Mouse (Mus musculus): ENCODE results near the gene Nexn. TPM values are rescaled to one million over a fixed set of nuclear protein-coding genes. Genes with fewer than 3 reads are reported as not detected.

Gene Nexn
- total and polyA plus RNA-seq, 2 experiments: 0.28 TPM; not detected in 1

DNA sequence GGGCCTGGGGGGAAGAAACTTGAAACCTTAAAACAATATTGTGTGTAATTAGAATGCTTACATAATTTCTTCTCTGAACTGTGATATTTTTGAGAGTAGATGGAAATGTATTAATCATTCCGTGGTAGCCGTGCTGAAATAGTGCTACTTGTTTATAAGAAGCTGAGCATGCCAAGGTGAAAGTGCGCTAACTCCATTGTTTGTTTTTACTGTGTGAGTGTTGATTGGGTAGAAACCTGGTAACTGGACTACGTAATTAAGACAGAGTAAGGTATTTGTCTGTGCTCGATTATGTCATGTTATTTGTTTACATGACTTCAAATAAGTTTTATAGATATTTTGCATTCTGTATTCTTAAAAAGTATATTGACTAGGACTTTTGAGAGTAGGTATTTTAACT is 36.9 kb downstream of the Nexn start:
- H3K36me3 ChIP-seq (ENCODE audit: control insufficient read depth, insufficient read depth, low read length): peaks cover 58% of the 10 kb centered on the region
- H3K27me3 ChIP-seq (ENCODE audit: control insufficient read depth, insufficient read depth, low read length): no peaks in the 10 kb centered on the region
- DNase-seq (ENCODE audit: extremely low read depth, low read depth, low spot score): peak; percentile 84
- H3K79me2 ChIP-seq (ENCODE audit: control insufficient read depth, insufficient read depth, low read length): no peaks in the 10 kb centered on the region; the same call in 1 of the 2 replicates
- no peak overlapping the region for H3K4me3 ChIP-seq (ENCODE audit: insufficient read depth, low read depth, low read length)
- 32% methylated on average over 5 of the region's 5 CpGs for WGBS
- H3K9ac ChIP-seq (ENCODE audit: low read depth, low read length): no peak overlapping the region
- TF ChIP-seq CTCF (IDR thresholded peaks at IDR 0.05; ENCODE audit: low read depth, low read length) (no peak), POLR2A (IDR thresholded peaks at IDR 0.05; ENCODE audit: extremely low read depth, insufficient read depth, low read length) (no peak)
- peaks cover 10% of the 10 kb centered on the region; the same call in 1 of the 2 replicates for H3K4me1 ChIP-seq (ENCODE audit: control insufficient read depth, insufficient read depth, low read length)
- H3K27ac ChIP-seq (replicated peaks; ENCODE audit: insufficient read depth, low read depth, low read length): peak overlapping the region; percentile 84

GRCm38 (mm10) chr3:152228843-152229242 is 37.3 kb downstream of the Nexn start:
- Histone ChIP-seq H3K36me3 (ENCODE audit: control insufficient read depth, insufficient read depth, low read length) (peaks cover 60% of the 10 kb centered on the region), H3K79me2 (ENCODE audit: control insufficient read depth, insufficient read depth, low read length) (no peaks in the 10 kb centered on the region; the same call in 1 of the 2 replicates), H3K9ac (ENCODE audit: low read depth, low read length) (no peak overlapping the region), H3K4me1 (ENCODE audit: control insufficient read depth, insufficient read depth, low read length) (peaks cover 10% of the 10 kb centered on the region; the same call in 1 of the 2 replicates), H3K27ac (replicated peaks; ENCODE audit: insufficient read depth, low read depth, low read length) (peak overlapping the region; percentile 84), H3K4me3 (ENCODE audit: insufficient read depth, low read depth, low read length) (no peak overlapping the region), H3K27me3 (ENCODE audit: control insufficient read depth, insufficient read depth, low read length) (no peaks in the 10 kb centered on the region)
- no peak for TF ChIP-seq POLR2A (IDR thresholded peaks at IDR 0.05; ENCODE audit: extremely low read depth, insufficient read depth, low read length)
- no peak for TF ChIP-seq CTCF (IDR thresholded peaks at IDR 0.05; ENCODE audit: low read depth, low read length)
- no peak for DNase-seq (ENCODE audit: extremely low read depth, low read depth, low spot score)
- 61% methylated on average over 7 of the region's 7 CpGs for WGBS

GRCm38 (mm10) chr3:152225906-152226305 is 40.2 kb downstream of the Nexn start:
- H3K79me2 ChIP-seq (ENCODE audit: control insufficient read depth, insufficient read depth, low read length): no peaks in the 10 kb centered on the region; the same call in 1 of the 2 replicates
- peaks cover 10% of the 10 kb centered on the region; the same call in 1 of the 2 replicates for H3K4me1 ChIP-seq (ENCODE audit: control insufficient read depth, insufficient read depth, low read length)
- TF ChIP-seq CTCF (IDR thresholded peaks at IDR 0.05; ENCODE audit: low read depth, low read length): no peak
- no peak for TF ChIP-seq POLR2A (IDR thresholded peaks at IDR 0.05; ENCODE audit: extremely low read depth, insufficient read depth, low read length)
- no peak overlapping the region for H3K9ac ChIP-seq (ENCODE audit: low read depth, low read length)
- H3K27ac ChIP-seq (replicated peaks; ENCODE audit: insufficient read depth, low read depth, low read length): no peak overlapping the region
- WGBS: 30% methylated on average over 7 of the region's 7 CpGs
- DNase-seq (ENCODE audit: extremely low read depth, low read depth, low spot score): peak; percentile 87
- no peak overlapping the region for H3K4me3 ChIP-seq (ENCODE audit: insufficient read depth, low read depth, low read length)
- no peaks in the 10 kb centered on the region for H3K27me3 ChIP-seq (ENCODE audit: control insufficient read depth, insufficient read depth, low read length)
- H3K36me3 ChIP-seq (ENCODE audit: control insufficient read depth, insufficient read depth, low read length): peaks cover 68% of the 10 kb centered on the region

- H3K27me3 ChIP-seq (ENCODE audit: control insufficient read depth, insufficient read depth, low read length): no peaks in the 10 kb centered on the region
- H3K9ac ChIP-seq (ENCODE audit: low read depth, low read length): no peak overlapping the region
- no peaks in the 10 kb centered on the region; the same call in 1 of the 2 replicates for H3K79me2 ChIP-seq (ENCODE audit: control insufficient read depth, insufficient read depth, low read length)
- no peak overlapping the region for H3K4me3 ChIP-seq (ENCODE audit: insufficient read depth, low read depth, low read length)
- no peak for DNase-seq (ENCODE audit: extremely low read depth, low read depth, low spot score)
- TF ChIP-seq POLR2A (IDR thresholded peaks at IDR 0.05; ENCODE audit: extremely low read depth, insufficient read depth, low read length) (no peak), CTCF (IDR thresholded peaks at IDR 0.05; ENCODE audit: low read depth, low read length) (no peak)
- peaks cover 10% of the 10 kb centered on the region; the same call in 1 of the 2 replicates for H3K4me1 ChIP-seq (ENCODE audit: control insufficient read depth, insufficient read depth, low read length)
- H3K27ac ChIP-seq (replicated peaks; ENCODE audit: insufficient read depth, low read depth, low read length): peak overlapping the region; percentile 38; the same call in 1 of the 2 replicates
- H3K36me3 ChIP-seq (ENCODE audit: control insufficient read depth, insufficient read depth, low read length): peaks cover 71% of the 10 kb centered on the region
Observed at GRCm38 (mm10) chr3:152224918-152225317, 41.2 kb downstream of the Nexn start.

GRCm38 (mm10) chr3:152213416-152213815 is 52.7 kb downstream of the Nexn start:
- DNase-seq (ENCODE audit: extremely low read depth, low read depth, low spot score): no peak
- 35% methylated on average over 3 of the region's 3 CpGs for WGBS
- Histone ChIP-seq H3K36me3 (ENCODE audit: control insufficient read depth, insufficient read depth, low read length) (peaks cover 24% of the 10 kb centered on the region), H3K4me3 (ENCODE audit: insufficient read depth, low read depth, low read length) (no peak overlapping the region), H3K9ac (ENCODE audit: low read depth, low read length) (no peak overlapping the region), H3K27me3 (ENCODE audit: control insufficient read depth, insufficient read depth, low read length) (no peaks in the 10 kb centered on the region), H3K4me1 (ENCODE audit: control insufficient read depth, insufficient read depth, low read length) (peaks cover 17% of the 10 kb centered on the region), H3K27ac (replicated peaks; ENCODE audit: insufficient read depth, low read depth, low read length) (no peak overlapping the region), H3K79me2 (ENCODE audit: control insufficient read depth, insufficient read depth, low read length) (peaks cover 23% of the 10 kb centered on the region)
- TF ChIP-seq POLR2A (IDR thresholded peaks at IDR 0.05; ENCODE audit: extremely low read depth, insufficient read depth, low read length) (no peak), CTCF (IDR thresholded peaks at IDR 0.05; ENCODE audit: low read depth, low read length) (no peak)

- peaks cover 8% of the 10 kb centered on the region for H3K36me3 ChIP-seq (ENCODE audit: control insufficient read depth, insufficient read depth, low read length)
- H3K27me3 ChIP-seq (ENCODE audit: control insufficient read depth, insufficient read depth, low read length): no peaks in the 10 kb centered on the region
- peak overlapping the region; percentile 89 for H3K4me3 ChIP-seq (ENCODE audit: insufficient read depth, low read depth, low read length)
- under 1% methylated on average over 7 of the region's 7 CpGs for WGBS
- H3K27ac ChIP-seq (replicated peaks; ENCODE audit: insufficient read depth, low read depth, low read length): peak overlapping the region; percentile 10
- TF ChIP-seq CTCF (IDR thresholded peaks at IDR 0.05; ENCODE audit: low read depth, low read length) (no peak), POLR2A (IDR thresholded peaks at IDR 0.05; ENCODE audit: extremely low read depth, insufficient read depth, low read length) (no peak)
- H3K9ac ChIP-seq (ENCODE audit: low read depth, low read length): peak overlapping the region; percentile 44
- peaks cover 27% of the 10 kb centered on the region for H3K79me2 ChIP-seq (ENCODE audit: control insufficient read depth, insufficient read depth, low read length)
- DNase-seq (ENCODE audit: extremely low read depth, low read depth, low spot score): peak; percentile 48
- H3K4me1 ChIP-seq (ENCODE audit: control insufficient read depth, insufficient read depth, low read length): peaks cover 17% of the 10 kb centered on the region
Observed at GRCm38 (mm10) chr3:152211731-152212279, 54.3 kb downstream of the Nexn start.
